Mouse (Mus musculus): Measurements from ENCODE around the gene Frk. TPM values are rescaled to one million over a fixed set of nuclear protein-coding genes. Genes with fewer than 3 reads are reported as not detected.

The Frk gene
- polyA plus RNA-seq, 1 experiment from 2014 or later, result 0.46 TPM

DNA sequence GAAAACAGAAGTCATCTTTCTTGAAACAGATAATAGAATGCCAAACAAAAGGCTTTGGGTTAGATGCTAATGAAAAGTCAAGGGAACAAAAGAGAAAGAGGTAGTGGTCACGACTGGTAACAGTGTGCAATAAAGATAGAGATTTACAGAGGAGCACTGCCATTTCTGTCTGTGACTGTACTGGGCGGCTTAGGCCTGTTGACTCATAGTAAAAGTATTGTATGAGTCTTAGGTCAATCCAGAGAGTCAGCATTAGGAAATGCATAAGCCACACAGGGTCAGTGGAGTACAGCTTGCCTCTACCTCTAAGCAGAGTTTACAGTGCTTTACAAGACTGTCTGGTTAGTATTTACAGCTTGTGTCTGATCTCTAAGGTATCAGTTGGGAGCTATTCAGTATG is 24.6 kb downstream of the Frk start:
- H3K36me3 ChIP-seq (ENCODE audit: control insufficient read depth, insufficient read depth, low read length), result no peaks in the 10 kb centered on the region
- H3K4me3 ChIP-seq (replicated peaks; ENCODE audit: low read depth, low read length), result no peak overlapping the region
- ATAC-seq (ENCODE audit: low FRiP score, low TSS enrichment), result no peak
- H3K9ac ChIP-seq (replicated peaks; ENCODE audit: low read length), result no peak overlapping the region
- no peaks in the 10 kb centered on the region for H3K27me3 ChIP-seq (ENCODE audit: control insufficient read depth, insufficient read depth, low read length)
- DNase-seq, result no peak
- no peak overlapping the region for H3K4me2 ChIP-seq (ENCODE audit: low read length)
- no peak overlapping the region for H3K27ac ChIP-seq (replicated peaks; ENCODE audit: low read depth, low read length)
- H3K9me3 ChIP-seq (ENCODE audit: control insufficient read depth, low read length), result no peaks in the 10 kb centered on the region
- WGBS, result 70% methylated on average over 2 of the region's 2 CpGs
- H3K4me1 ChIP-seq (ENCODE audit: control insufficient read depth, insufficient read depth, low read length), result no peaks in the 10 kb centered on the region

DNA sequence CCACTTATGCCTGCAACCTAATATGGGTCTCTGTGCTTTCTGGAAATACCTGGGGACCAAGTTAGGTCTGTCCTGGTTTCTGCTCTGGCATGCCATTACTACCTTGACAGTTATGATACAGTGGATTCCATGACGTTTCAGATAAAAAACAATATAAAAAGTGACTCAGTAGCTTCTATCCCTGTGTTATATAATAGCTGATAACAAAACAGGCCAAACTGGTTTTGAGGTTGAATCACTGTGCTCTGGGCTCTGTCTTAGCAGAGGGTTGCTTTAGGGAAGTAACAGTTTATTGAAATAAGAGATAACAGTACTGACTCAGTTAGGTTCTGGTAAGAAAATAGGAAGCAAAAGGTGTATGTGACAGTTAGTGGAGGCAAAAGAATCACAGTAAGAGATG is 25.4 kb downstream of the Frk start:
- 77% methylated on average over 1 of the region's 1 CpGs for WGBS
- H3K9me3 ChIP-seq (ENCODE audit: control insufficient read depth, low read length), result no peaks in the 10 kb centered on the region
- no peaks in the 10 kb centered on the region for H3K4me1 ChIP-seq (ENCODE audit: control insufficient read depth, insufficient read depth, low read length)

DNA sequence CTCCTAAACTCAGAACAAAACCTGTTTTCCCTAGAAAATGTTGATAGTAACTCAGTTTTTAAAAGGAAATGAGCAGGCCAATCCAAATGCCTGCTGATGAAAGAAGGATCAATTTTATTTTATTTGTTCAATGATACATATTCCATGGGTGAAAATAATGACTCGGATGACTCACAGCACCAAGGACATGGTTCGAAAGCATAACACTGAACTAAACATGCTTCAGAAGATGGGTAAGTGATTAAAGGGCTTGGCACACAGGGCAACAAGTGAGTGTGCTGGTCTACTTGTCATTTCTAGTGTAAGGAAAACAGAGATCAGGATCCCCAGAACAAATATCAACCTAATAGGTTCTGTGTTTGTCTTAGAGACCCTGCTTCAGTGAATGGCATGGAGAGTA is 26.1 kb downstream of the Frk start:
- no peak overlapping the region for H3K27ac ChIP-seq (replicated peaks; ENCODE audit: low read depth, low read length)
- no peak overlapping the region for H3K4me2 ChIP-seq (ENCODE audit: low read length)
- DNase-seq (no peak), ATAC-seq (ENCODE audit: low FRiP score, low TSS enrichment) (no peak)
- H3K27me3 ChIP-seq (ENCODE audit: control insufficient read depth, insufficient read depth, low read length), result no peaks in the 10 kb centered on the region
- no peak overlapping the region for H3K4me3 ChIP-seq (replicated peaks; ENCODE audit: low read depth, low read length)
- H3K9ac ChIP-seq (replicated peaks; ENCODE audit: low read length), result no peak overlapping the region
- WGBS, result 95% methylated on average over 2 of the region's 2 CpGs
- no peaks in the 10 kb centered on the region for H3K4me1 ChIP-seq (ENCODE audit: control insufficient read depth, insufficient read depth, low read length)
- H3K36me3 ChIP-seq (ENCODE audit: control insufficient read depth, insufficient read depth, low read length), result no peaks in the 10 kb centered on the region
- no peaks in the 10 kb centered on the region for H3K9me3 ChIP-seq (ENCODE audit: control insufficient read depth, low read length)

More for the DNA sequence above, 25.4 kb downstream of the Frk start:
- no peak for DNase-seq
- H3K9ac ChIP-seq (replicated peaks; ENCODE audit: low read length), result no peak overlapping the region
- H3K4me3 ChIP-seq (replicated peaks; ENCODE audit: low read depth, low read length), result no peak overlapping the region
- no peaks in the 10 kb centered on the region for H3K36me3 ChIP-seq (ENCODE audit: control insufficient read depth, insufficient read depth, low read length)
- no peaks in the 10 kb centered on the region for H3K27me3 ChIP-seq (ENCODE audit: control insufficient read depth, insufficient read depth, low read length)
- no peak overlapping the region for H3K27ac ChIP-seq (replicated peaks; ENCODE audit: low read depth, low read length)
- H3K4me2 ChIP-seq (ENCODE audit: low read length), result no peak overlapping the region
- no peak for ATAC-seq (ENCODE audit: low FRiP score, low TSS enrichment)

DNA sequence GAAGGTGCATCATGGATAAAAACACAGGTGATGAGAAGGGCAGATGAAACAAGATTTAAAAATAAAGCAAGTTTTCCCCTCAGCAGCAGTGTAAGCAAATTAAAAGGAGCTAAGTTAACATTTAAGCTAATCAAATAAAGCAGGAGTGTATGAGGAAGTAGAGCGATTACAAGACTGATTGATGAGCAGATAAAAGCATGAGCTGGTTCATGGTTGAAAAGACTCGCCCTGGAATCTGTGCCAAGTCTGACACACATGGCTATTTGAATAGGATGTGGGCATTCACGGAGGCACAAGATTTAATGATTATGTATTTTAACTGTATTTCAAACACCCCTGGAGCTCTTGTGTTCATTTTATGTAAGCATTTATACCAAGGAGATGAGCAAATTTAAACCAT is 28.0 kb downstream of the Frk start:
- no peaks in the 10 kb centered on the region for H3K36me3 ChIP-seq (ENCODE audit: control insufficient read depth, insufficient read depth, low read length)
- DNase-seq (no peak), ATAC-seq (ENCODE audit: low FRiP score, low TSS enrichment) (no peak)
- WGBS, result 77% methylated on average over 3 of the region's 3 CpGs
- H3K9me3 ChIP-seq (ENCODE audit: control insufficient read depth, low read length), result no peaks in the 10 kb centered on the region
- H3K4me3 ChIP-seq (replicated peaks; ENCODE audit: low read depth, low read length), result no peak overlapping the region
- no peak overlapping the region for H3K27ac ChIP-seq (replicated peaks; ENCODE audit: low read depth, low read length)
- H3K27me3 ChIP-seq (ENCODE audit: control insufficient read depth, insufficient read depth, low read length), result no peaks in the 10 kb centered on the region
- H3K4me2 ChIP-seq (ENCODE audit: low read length), result no peak overlapping the region
- H3K4me1 ChIP-seq (ENCODE audit: control insufficient read depth, insufficient read depth, low read length), result no peaks in the 10 kb centered on the region
- H3K9ac ChIP-seq (replicated peaks; ENCODE audit: low read length), result no peak overlapping the region

DNA sequence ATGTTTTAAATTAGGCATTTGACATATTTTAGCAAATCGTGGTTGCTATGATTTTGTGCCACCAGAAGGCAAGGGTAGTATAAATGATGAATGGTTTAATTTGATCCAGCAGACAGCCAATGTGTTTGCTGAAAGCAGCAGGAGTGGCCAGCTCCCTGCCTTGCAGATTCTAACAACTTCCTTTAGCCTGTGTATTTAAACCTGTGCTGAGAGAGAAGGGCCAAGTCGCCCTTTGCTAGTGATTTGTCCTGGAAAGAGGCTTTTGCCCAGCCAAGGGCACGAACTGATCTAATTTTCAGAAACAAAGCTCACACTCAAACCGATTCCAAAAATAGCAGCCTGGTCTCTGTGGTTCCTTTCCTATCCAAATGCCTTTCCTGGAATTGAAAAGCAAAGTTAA is 29.4 kb downstream of the Frk start:
- H3K4me3 ChIP-seq (replicated peaks; ENCODE audit: low read depth, low read length), result no peak overlapping the region
- DNase-seq (no peak), ATAC-seq (ENCODE audit: low FRiP score, low TSS enrichment) (no peak)
- H3K36me3 ChIP-seq (ENCODE audit: control insufficient read depth, insufficient read depth, low read length), result no peaks in the 10 kb centered on the region
- WGBS, result 60% methylated on average over 4 of the region's 4 CpGs
- H3K9me3 ChIP-seq (ENCODE audit: control insufficient read depth, low read length), result no peaks in the 10 kb centered on the region
- H3K27me3 ChIP-seq (ENCODE audit: control insufficient read depth, insufficient read depth, low read length), result no peaks in the 10 kb centered on the region
- no peaks in the 10 kb centered on the region for H3K4me1 ChIP-seq (ENCODE audit: control insufficient read depth, insufficient read depth, low read length)
- no peak overlapping the region for H3K27ac ChIP-seq (replicated peaks; ENCODE audit: low read depth, low read length)
- no peak overlapping the region for H3K4me2 ChIP-seq (ENCODE audit: low read length)
- H3K9ac ChIP-seq (replicated peaks; ENCODE audit: low read length), result no peak overlapping the region

DNA sequence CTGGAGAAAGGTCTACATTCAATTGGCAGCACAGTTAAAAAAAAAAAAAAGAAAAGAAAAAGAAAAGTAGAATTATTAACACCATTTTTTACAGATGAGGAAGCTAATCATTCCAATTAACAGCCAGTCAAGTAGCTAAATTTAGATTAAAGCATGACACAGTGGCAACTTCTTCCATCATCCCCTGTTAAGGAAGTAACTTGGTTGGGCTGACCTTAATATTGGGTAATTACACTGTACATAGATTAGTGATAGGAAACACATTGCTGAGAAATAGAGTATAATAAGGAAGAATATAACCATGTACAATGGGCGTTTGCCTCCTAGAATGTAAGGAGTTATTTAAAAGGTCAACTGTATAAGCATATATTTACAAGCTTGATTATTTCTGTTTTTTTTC is 42.4 kb downstream of the Frk start:
- DNase-seq (no peak), ATAC-seq (ENCODE audit: low FRiP score, low TSS enrichment) (no peak)
- no peak overlapping the region for H3K4me3 ChIP-seq (replicated peaks; ENCODE audit: low read depth, low read length)
- H3K27me3 ChIP-seq (ENCODE audit: control insufficient read depth, insufficient read depth, low read length), result no peaks in the 10 kb centered on the region
- no peak overlapping the region for H3K27ac ChIP-seq (replicated peaks; ENCODE audit: low read depth, low read length)
- H3K9me3 ChIP-seq (ENCODE audit: control insufficient read depth, low read length), result no peaks in the 10 kb centered on the region
- H3K4me2 ChIP-seq (ENCODE audit: low read length), result no peak overlapping the region
- H3K4me1 ChIP-seq (ENCODE audit: control insufficient read depth, insufficient read depth, low read length), result no peaks in the 10 kb centered on the region
- no peaks in the 10 kb centered on the region for H3K36me3 ChIP-seq (ENCODE audit: control insufficient read depth, insufficient read depth, low read length)
- WGBS, result 92% methylated on average over 1 of the region's 1 CpGs
- no peak overlapping the region for H3K9ac ChIP-seq (replicated peaks; ENCODE audit: low read length)

DNA sequence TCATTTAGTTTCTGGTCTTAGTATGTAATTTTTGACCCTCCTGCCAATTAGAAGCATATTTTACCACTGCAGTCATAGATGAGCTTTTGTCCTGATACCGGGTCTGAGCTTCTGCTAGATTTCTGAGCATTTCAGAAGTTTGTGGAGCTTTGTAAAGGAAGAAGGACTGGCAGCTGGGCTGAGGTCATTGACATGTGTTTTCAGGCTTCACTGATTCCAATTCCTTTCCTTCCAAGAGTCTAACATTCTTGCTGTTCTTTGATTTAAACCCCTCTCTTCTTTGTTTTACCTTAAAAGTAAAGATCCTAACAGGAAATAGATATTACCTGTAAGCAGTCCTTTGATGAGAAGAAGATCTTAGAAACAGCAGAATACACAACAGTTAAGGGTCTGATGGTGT is 48.6 kb downstream of the Frk start:
- H3K27ac ChIP-seq (replicated peaks; ENCODE audit: low read depth, low read length), result no peak overlapping the region
- 48% methylated on average over 1 of the region's 1 CpGs for WGBS
- ATAC-seq (ENCODE audit: low FRiP score, low TSS enrichment), result no peak

DNA sequence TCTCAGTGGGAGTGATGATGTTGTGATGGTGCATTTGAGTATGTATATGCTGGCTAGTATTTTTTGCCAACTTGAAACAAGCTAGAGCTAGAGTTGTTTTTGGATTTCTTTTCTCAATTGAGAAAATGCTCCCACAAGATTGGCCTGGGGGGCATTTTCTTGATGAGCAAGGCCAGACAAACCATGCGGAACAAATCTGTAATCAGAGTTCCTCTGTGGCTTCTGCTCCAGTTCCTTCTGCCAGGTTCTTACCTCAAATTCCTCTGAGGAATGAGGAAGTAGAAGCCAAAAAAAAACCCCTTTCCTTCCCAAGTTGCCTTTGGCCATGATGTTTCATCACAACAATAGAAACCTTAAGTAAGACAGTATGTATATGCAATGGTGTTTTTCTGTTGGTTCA is 49.3 kb downstream of the Frk start:
- Histone ChIP-seq H3K4me3 (replicated peaks; ENCODE audit: low read depth, low read length) (no peak overlapping the region), H3K4me2 (ENCODE audit: low read length) (no peak overlapping the region), H3K9ac (replicated peaks; ENCODE audit: low read length) (no peak overlapping the region), H3K9me3 (ENCODE audit: control insufficient read depth, low read length) (no peaks in the 10 kb centered on the region), H3K27ac (replicated peaks; ENCODE audit: low read depth, low read length) (no peak overlapping the region), H3K27me3 (ENCODE audit: control insufficient read depth, insufficient read depth, low read length) (no peaks in the 10 kb centered on the region), H3K36me3 (ENCODE audit: control insufficient read depth, insufficient read depth, low read length) (no peaks in the 10 kb centered on the region), H3K4me1 (ENCODE audit: control insufficient read depth, insufficient read depth, low read length) (no peaks in the 10 kb centered on the region)
- no peak for ATAC-seq (ENCODE audit: low FRiP score, low TSS enrichment)
- WGBS, result 88% methylated on average over 1 of the region's 1 CpGs
- DNase-seq, result no peak

More for the DNA sequence above, 48.6 kb downstream of the Frk start:
- no peaks in the 10 kb centered on the region for H3K9me3 ChIP-seq (ENCODE audit: control insufficient read depth, low read length)
- no peak overlapping the region for H3K4me3 ChIP-seq (replicated peaks; ENCODE audit: low read depth, low read length)
- no peak for DNase-seq
- H3K4me1 ChIP-seq (ENCODE audit: control insufficient read depth, insufficient read depth, low read length), result no peaks in the 10 kb centered on the region
- no peaks in the 10 kb centered on the region for H3K27me3 ChIP-seq (ENCODE audit: control insufficient read depth, insufficient read depth, low read length)
- no peak overlapping the region for H3K9ac ChIP-seq (replicated peaks; ENCODE audit: low read length)
- no peaks in the 10 kb centered on the region for H3K36me3 ChIP-seq (ENCODE audit: control insufficient read depth, insufficient read depth, low read length)
- no peak overlapping the region for H3K4me2 ChIP-seq (ENCODE audit: low read length)

DNA sequence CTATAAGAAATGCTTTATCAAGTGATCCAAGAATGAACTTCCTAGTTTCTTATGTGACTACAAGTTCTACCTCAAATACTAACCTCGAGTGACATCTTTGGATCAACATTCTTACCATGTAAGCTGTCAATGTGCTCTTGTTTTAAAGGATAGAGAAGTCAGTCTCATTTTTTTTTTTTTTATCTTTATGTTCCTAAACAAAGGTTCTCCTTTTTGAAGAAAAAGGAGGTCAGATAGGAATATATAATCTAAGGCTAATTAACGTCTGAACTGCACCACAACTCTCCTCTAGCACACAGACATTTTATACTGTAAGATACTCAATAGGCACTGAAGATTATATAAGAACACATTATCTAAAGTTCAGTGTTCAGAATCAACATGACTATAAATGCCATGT is 57.5 kb downstream of the Frk start:
- ATAC-seq (ENCODE audit: low FRiP score, low TSS enrichment), result no peak
- WGBS, result 88% methylated on average over 2 of the region's 2 CpGs
- no peaks in the 10 kb centered on the region for H3K27me3 ChIP-seq (ENCODE audit: control insufficient read depth, insufficient read depth, low read length)

More for the DNA sequence above, 57.5 kb downstream of the Frk start:
- H3K9me3 ChIP-seq (ENCODE audit: control insufficient read depth, low read length), result no peaks in the 10 kb centered on the region
- no peak overlapping the region for H3K4me2 ChIP-seq (ENCODE audit: low read length)
- no peak overlapping the region for H3K27ac ChIP-seq (replicated peaks; ENCODE audit: low read depth, low read length)
- no peaks in the 10 kb centered on the region for H3K4me1 ChIP-seq (ENCODE audit: control insufficient read depth, insufficient read depth, low read length)
- no peak overlapping the region for H3K4me3 ChIP-seq (replicated peaks; ENCODE audit: low read depth, low read length)
- H3K9ac ChIP-seq (replicated peaks; ENCODE audit: low read length), result no peak overlapping the region
- DNase-seq, result no peak
- no peaks in the 10 kb centered on the region for H3K36me3 ChIP-seq (ENCODE audit: control insufficient read depth, insufficient read depth, low read length)

All from midbrain, embryonic 14.5 days (tissue).